Mouse (Mus musculus) CH12.LX (cell line): ENCODE results near the gene Arid1a. TPM values are rescaled to one million over a fixed set of nuclear protein-coding genes. Genes with fewer than 3 reads are reported as not detected.

Experiments
- DNase-seq: peaks from one replicate; pipeline ENCODE4 v3.0.0-alpha.2; 2013; ENCODE audit errors: extremely low read depth
- H3K27ac ChIP-seq: 2 replicates; pipeline ENCODE4 v1.5.1; 2012; ENCODE audit warnings: low read depth, mild to moderate bottlenecking, control low read depth, moderate library complexity; ENCODE audit not compliant: insufficient read depth
- H3K27me3 ChIP-seq: replicated peaks from 2 replicates; pipeline ENCODE3; 2012; ENCODE audit warnings: inconsistent platforms
- H3K36me3 ChIP-seq, 2 experiments: replicated peaks in 1 of 2; 2 replicates each; pipeline versions ENCODE3 to v1.6.1; 2012; ENCODE audit warnings: inconsistent platforms in 1 of 2, low read length in 1 of 2, mild to moderate bottlenecking in 1 of 2, mixed read lengths in 1 of 2, moderate library complexity in 1 of 2; ENCODE audit not compliant: control insufficient read depth in 1 of 2, insufficient read depth in 1 of 2
- H3K4me1 ChIP-seq, 2 experiments: 2 replicates each; pipeline ENCODE4 v1.6.1; 2012; ENCODE audit warnings: inconsistent platforms in 1 of 2, moderate library complexity in 1 of 2; ENCODE audit not compliant: insufficient read depth in 2 of 2, control insufficient read depth in 1 of 2
- H3K4me2 ChIP-seq: 2 replicates; pipeline ENCODE4 v1.6.1; 2012; ENCODE audit warnings: low read depth, mild to moderate bottlenecking, control low read depth; ENCODE audit not compliant: poor library complexity, insufficient read depth, severe bottlenecking
- H3K4me3 ChIP-seq, 3 experiments: fragments of 150-350 bp in 1 of 3; sonication (generic) in 1 of 3; replicated peaks in 1 of 3; 2 replicates each; pipeline versions ENCODE3 to v1.5.1; 2011 to 2012; ENCODE audit warnings: low read depth in 2 of 3, low read length in 2 of 3, mild to moderate bottlenecking in 2 of 3, moderate library complexity in 2 of 3, control low read depth in 1 of 3, improper control_type of control experiment in 1 of 3, inconsistent platforms in 1 of 3, mixed read lengths in 1 of 3; ENCODE audit not compliant: poor library complexity in 1 of 3
- H3K79me2 ChIP-seq: replicated peaks from 2 replicates; pipeline ENCODE4 v1.6.1; 2012; ENCODE audit warnings: mild to moderate bottlenecking, moderate library complexity; ENCODE audit not compliant: control insufficient read depth, poor library complexity, insufficient read depth, severe bottlenecking; ENCODE audit errors: extremely low read depth
- H3K9ac ChIP-seq: 2 replicates; pipeline ENCODE4 v1.6.1; 2012; ENCODE audit warnings: low read depth, mild to moderate bottlenecking, control low read depth, moderate library complexity; ENCODE audit not compliant: insufficient read depth
- H3K9me3 ChIP-seq: replicated peaks from 2 replicates; pipeline ENCODE3; 2012; ENCODE audit warnings: low read length, inconsistent platforms, mixed read lengths
- BHLHE40 ChIP-seq: IDR thresholded peaks from 2 replicates; pipeline ENCODE4 v1.6.1; 2011; ENCODE audit warnings: mild to moderate bottlenecking, low read depth, low read length, improper control_type of control experiment
- CHD1 ChIP-seq: IDR thresholded peaks from 2 replicates; pipeline ENCODE4 v1.6.1; 2012; ENCODE audit warnings: low read depth, low read length, improper control_type of control experiment, inconsistent platforms
- CHD2 ChIP-seq: IDR thresholded peaks from 2 replicates; pipeline ENCODE4 v1.6.1; 2011; ENCODE audit warnings: low read length, improper control_type of control experiment
- CTCF ChIP-seq, 2 experiments: IDR thresholded peaks in 1 of 2; conservative IDR thresholded peaks in 1 of 2; 2 replicates each; pipeline ENCODE4 v1.5.1; 2011 to 2012; ENCODE audit warnings: low read depth in 2 of 2, low read length in 2 of 2, improper control_type of control experiment in 1 of 2, inconsistent platforms in 1 of 2, mild to moderate bottlenecking in 1 of 2, moderate library complexity in 1 of 2
- E2F4 ChIP-seq: IDR thresholded peaks from 2 replicates; pipeline ENCODE4 v1.6.1; 2011; ENCODE audit warnings: low read depth, low read length, improper control_type of control experiment; ENCODE audit not compliant: insufficient replicate concordance
- ELF1 ChIP-seq: IDR thresholded peaks from 2 replicates; pipeline ENCODE4 v1.6.1; 2014; ENCODE audit warnings: low read depth, mild to moderate bottlenecking, inconsistent platforms, low read length, improper control_type of control experiment
- EP300 ChIP-seq: IDR thresholded peaks from 2 replicates; pipeline ENCODE4 v1.6.1; 2011; ENCODE audit warnings: low read length, improper control_type of control experiment
- ETS1 ChIP-seq: conservative IDR thresholded peaks from 2 replicates; pipeline ENCODE4 v1.6.1; 2012; ENCODE audit warnings: low read depth, mild to moderate bottlenecking, inconsistent platforms, low read length, improper control_type of control experiment, moderate library complexity
- GABPA ChIP-seq: IDR thresholded peaks from 2 replicates; pipeline ENCODE4 v1.6.1; 2012; ENCODE audit warnings: low read depth, low read length, improper control_type of control experiment, inconsistent platforms; ENCODE audit not compliant: insufficient replicate concordance
- HCFC1 ChIP-seq: IDR thresholded peaks from 2 replicates; pipeline ENCODE4 v1.6.1; 2012; ENCODE audit warnings: low read depth, mild to moderate bottlenecking, inconsistent platforms, low read length, improper control_type of control experiment
- IRF4 ChIP-seq: IDR thresholded peaks from 2 replicates; pipeline ENCODE4 v1.6.1; 2014; ENCODE audit warnings: low read depth, mild to moderate bottlenecking, inconsistent platforms, low read length, improper control_type of control experiment
- JUN ChIP-seq: IDR thresholded peaks from 2 replicates; pipeline ENCODE4 v1.6.1; 2011; ENCODE audit warnings: low read depth, mild to moderate bottlenecking, low read length, improper control_type of control experiment, moderate library complexity; ENCODE audit not compliant: insufficient read depth
- JUND ChIP-seq: conservative IDR thresholded peaks from 2 replicates; pipeline ENCODE4 v1.6.1; 2011; ENCODE audit warnings: low read depth, low read length, improper control_type of control experiment
- KAT2A ChIP-seq: IDR thresholded peaks from 2 replicates; pipeline ENCODE4 v1.6.1; 2012; ENCODE audit warnings: low read length, improper control_type of control experiment, inconsistent platforms; ENCODE audit not compliant: insufficient replicate concordance
- MAFK ChIP-seq: IDR thresholded peaks from 2 replicates; pipeline ENCODE4 v1.6.1; 2011; ENCODE audit warnings: low read length, improper control_type of control experiment; ENCODE audit not compliant: insufficient replicate concordance
- MAX ChIP-seq: IDR thresholded peaks from 2 replicates; pipeline ENCODE4 v1.6.1; 2011; ENCODE audit warnings: low read length, improper control_type of control experiment
- MAZ ChIP-seq: IDR thresholded peaks from 2 replicates; pipeline ENCODE4 v1.6.1; 2012; ENCODE audit warnings: low read depth, mild to moderate bottlenecking, inconsistent platforms, low read length, improper control_type of control experiment, moderate library complexity
- MEF2A ChIP-seq: IDR thresholded peaks from 2 replicates; pipeline ENCODE4 v1.6.1; 2014; ENCODE audit warnings: low read depth, mild to moderate bottlenecking, inconsistent platforms, low read length, improper control_type of control experiment, borderline replicate concordance
- MXI1 ChIP-seq: IDR thresholded peaks from 2 replicates; pipeline ENCODE4 v1.6.1; 2011; ENCODE audit warnings: mild to moderate bottlenecking, low read depth, low read length, improper control_type of control experiment
- MYC ChIP-seq: IDR thresholded peaks from 2 replicates; pipeline ENCODE4 v1.6.1; 2011; ENCODE audit warnings: low read depth, mild to moderate bottlenecking, improper control_type of control experiment, low read length
- NELFE ChIP-seq: IDR thresholded peaks from 2 replicates; pipeline ENCODE4 v1.6.1; 2011; ENCODE audit warnings: low read depth, low read length, improper control_type of control experiment
- NRF1 ChIP-seq: IDR thresholded peaks from 2 replicates; pipeline ENCODE4 v1.6.1; 2014; ENCODE audit warnings: low read depth, mild to moderate bottlenecking, inconsistent platforms, low read length, improper control_type of control experiment, moderate library complexity
- PAX5 ChIP-seq: IDR thresholded peaks from 2 replicates; pipeline ENCODE4 v1.6.1; 2012; ENCODE audit warnings: low read length, inconsistent platforms, mixed read lengths
- POLR2A ChIP-seq: IDR thresholded peaks from 2 replicates; pipeline ENCODE4 v1.6.1; 2011; ENCODE audit warnings: low read depth, mild to moderate bottlenecking, improper control_type of control experiment, low read length
- POLR2AphosphoS2 ChIP-seq: IDR thresholded peaks from 2 replicates; pipeline ENCODE4 v1.6.1; 2011; ENCODE audit warnings: low read depth, low read length, improper control_type of control experiment
- RAD21 ChIP-seq: IDR thresholded peaks from 2 replicates; pipeline ENCODE4 v1.6.1; 2011; ENCODE audit warnings: low read depth, mild to moderate bottlenecking, low read length, improper control_type of control experiment, moderate library complexity
- RCOR1 ChIP-seq: conservative IDR thresholded peaks from 2 replicates; pipeline ENCODE4 v1.6.1; 2012; ENCODE audit warnings: low read depth, mild to moderate bottlenecking, inconsistent platforms, low read length, improper control_type of control experiment
- SIN3A ChIP-seq: IDR thresholded peaks from 2 replicates; pipeline ENCODE4 v1.6.1; 2012; ENCODE audit warnings: low read length, improper control_type of control experiment, inconsistent platforms
- SMC3 ChIP-seq: IDR thresholded peaks from 2 replicates; pipeline ENCODE4 v1.6.1; 2011; ENCODE audit warnings: low read depth, low read length, improper control_type of control experiment
- TBP ChIP-seq: conservative IDR thresholded peaks from 2 replicates; pipeline ENCODE4 v1.6.1; 2011; ENCODE audit warnings: low read depth, low read length, improper control_type of control experiment
- TCF12 ChIP-seq: IDR thresholded peaks from 2 replicates; pipeline ENCODE4 v1.6.1; 2014; ENCODE audit warnings: low read depth, mild to moderate bottlenecking, inconsistent platforms, low read length, improper control_type of control experiment
- UBTF ChIP-seq: IDR thresholded peaks from 2 replicates; pipeline ENCODE4 v1.6.1; 2012; ENCODE audit warnings: low read depth, mild to moderate bottlenecking, inconsistent platforms, low read length, improper control_type of control experiment, moderate library complexity
- USF1 ChIP-seq: IDR thresholded peaks from 2 replicates; pipeline ENCODE4 v1.6.1; 2014; ENCODE audit warnings: low read depth, mild to moderate bottlenecking, inconsistent platforms, low read length, improper control_type of control experiment
- USF2 ChIP-seq: conservative IDR thresholded peaks from 2 replicates; pipeline ENCODE4 v1.6.1; 2011; ENCODE audit warnings: low read depth, low read length, improper control_type of control experiment
- ZC3H11A ChIP-seq: IDR thresholded peaks from 2 replicates; pipeline ENCODE4 v1.6.1; 2012; ENCODE audit warnings: low read depth, mild to moderate bottlenecking, inconsistent platforms, low read length, improper control_type of control experiment
- ZKSCAN1 ChIP-seq: IDR thresholded peaks from 2 replicates; pipeline ENCODE4 v1.6.1; 2012; ENCODE audit warnings: low read depth, inconsistent platforms, low read length, improper control_type of control experiment, borderline replicate concordance
- ZMIZ1 ChIP-seq: IDR thresholded peaks from 2 replicates; pipeline ENCODE4 v1.6.1; 2012; ENCODE audit warnings: low read depth, mild to moderate bottlenecking, inconsistent platforms, low read length, improper control_type of control experiment
- ZNF384 ChIP-seq: IDR thresholded peaks from 2 replicates; pipeline ENCODE4 v1.6.1; 2012; ENCODE audit warnings: low read depth, low read length, improper control_type of control experiment, inconsistent platforms
- dilution Hi-C: fragments of 300-500 bp; cut with MboI; formaldehyde crosslinking; loops from 2 replicates; pipeline ENCODE4 v1.14.3; 2020; ENCODE audit warnings: low sequenced_read_pairs; ENCODE audit not compliant: extremely low pct_unique_long_range_greater_than_20kb, extremely low pct_ligation_motif_present
- in situ Hi-C: fragments of 300-500 bp; cut with MboI; formaldehyde crosslinking; loops from 3 replicates; pipeline ENCODE4 v1.14.3; 2019; ENCODE audit warnings: low sequenced_read_pairs, low pct_ligation_motif_present, low pct_unique_long_range_greater_than_20kb, mixed read lengths
- polyA plus RNA-seq: library from polyadenylated mRNA; unstranded; fragments of >175 nt; gene quantifications from 2 replicates; pipeline ENCODE4 v1.2.1, GENCODE M21; 2012; ENCODE audit warnings: low read depth; ENCODE audit not compliant: insufficient read length
- total RNA-seq, 2 experiments: library from RNA; depleted of rRNA; stranded (reverse); fragments of 300-350 nt in 1 of 2; fragments of >200 nt in 1 of 2; gene quantifications; 2 replicates each; pipeline ENCODE4 v1.2.3; 2012 to 2014

Gene Arid1a
- total and polyA plus RNA-seq, 3 experiments: 6.4 to 47.1 (median 19.1) TPM

DNA sequence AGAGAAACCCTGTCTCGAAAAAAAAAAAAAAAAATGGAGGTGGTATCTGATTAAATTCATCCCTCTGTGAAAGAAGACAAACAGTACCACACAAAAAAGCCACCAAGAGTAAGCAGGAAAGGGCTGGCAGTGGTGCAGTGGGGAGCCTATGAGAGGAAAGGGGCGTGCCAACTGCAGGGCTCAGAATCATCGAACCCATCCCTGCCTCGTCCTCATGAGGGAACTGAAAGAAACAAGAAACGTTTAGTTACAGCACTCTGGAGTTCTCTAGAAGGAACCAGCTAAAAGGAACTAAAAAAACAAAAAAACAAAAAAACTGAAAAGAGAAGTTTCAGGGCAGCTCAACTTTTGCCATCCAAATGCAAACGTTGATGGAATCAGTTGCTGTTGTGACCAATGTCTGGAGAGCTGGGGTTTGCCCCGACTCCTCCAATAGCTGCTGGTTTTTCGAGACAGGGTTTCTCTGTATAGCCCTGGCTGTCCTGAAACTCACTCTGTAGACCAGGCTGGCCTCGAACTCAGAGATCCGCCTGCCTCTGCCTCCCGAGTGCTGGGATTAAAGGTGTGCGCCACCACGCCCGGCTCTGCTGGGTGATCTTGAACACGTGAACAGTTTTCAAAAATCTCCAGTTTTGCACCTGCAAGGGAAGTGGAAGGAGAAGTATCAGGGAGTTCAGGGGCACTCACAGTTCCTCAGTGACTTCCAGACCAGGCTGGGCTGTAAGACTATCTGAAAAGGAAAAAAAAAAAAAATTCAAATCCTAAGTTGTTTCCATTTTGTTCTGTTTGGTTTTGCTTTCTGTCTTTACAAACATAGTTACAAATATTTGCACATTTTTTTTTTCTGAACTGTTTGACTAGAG is 48.1 kb upstream of the Arid1a start:
- Histone ChIP-seq H3K79me2 (no peaks in the 10 kb centered on the region), H3K27me3 (no peaks in the 10 kb centered on the region), H3K4me2 (peak overlapping the region; percentile 51)
- DNase-seq: peak; percentile 84
- dilution Hi-C loops: no loop called here
- TF ChIP-seq UBTF (no peak), KAT2A (no peak), E2F4 (0 out of 2 replicates have a peak, but pooled peaks have one; percentile 35), GABPA (no peak), MAZ (peak; percentile 59; the same call in 1 of the 2 replicates), POLR2A (peak; percentile 58), BHLHE40 (peak; percentile 50), TCF12 (peak; percentile 53; the same call in 1 of the 2 replicates), NRF1 (no peak), MXI1 (peak; percentile 63; the same call in 1 of the 2 replicates), SIN3A (peak; percentile 69; the same call in 1 of the 2 replicates), SMC3 (no peak; the same call in 1 of the 2 replicates), CTCF (conservative IDR thresholded peaks at IDR 0.05 in 1 of 2, IDR thresholded peaks at IDR 0.05 in 1 of 2; ENCODE audit: low read depth in 2 of 2, low read length in 2 of 2) (no peak), CHD1 (0 out of 2 replicates have a peak, but pooled peaks have one; percentile 62), JUN (no peak), USF2 (no peak; the same call in 1 of the 2 replicates), JUND (no peak), ZNF384 (peak; percentile 77), IRF4 (peak; percentile 87), EP300 (peak; percentile 69), ELF1 (peak; percentile 33; the same call in 1 of the 2 replicates), MYC (peak; percentile 84), TBP (peak; percentile 57; the same call in 1 of the 2 replicates), MAX (peak; percentile 56), ETS1 (peak; percentile 3; the same call in 1 of the 2 replicates), MEF2A (no peak), MAFK (no peak), PAX5 (no peak), CHD2 (0 out of 2 replicates have a peak, but pooled peaks have one; percentile 18), RCOR1 (no peak; the same call in none of the 2 replicates), ZC3H11A (no peak), HCFC1 (peak; percentile 48), USF1 (no peak), POLR2AphosphoS2 (no peak), ZKSCAN1 (peak; percentile 87), ZMIZ1 (no peak), RAD21 (no peak), NELFE (no peak)
- TF ChIP-seq, all 38 proteins: peak for 19
- no peak overlapping the region for H3K4me3 ChIP-seq
- in situ Hi-C loops: no loop called here
- no peaks in the 10 kb centered on the region for H3K36me3 ChIP-seq
- peaks cover 2 to 17% of the 10 kb centered on the region in 2 experiments; a peak in 3 of 4 replicates for H3K4me1 ChIP-seq
- H3K9ac ChIP-seq: no peak overlapping the region
- no peaks in the 10 kb centered on the region for H3K9me3 ChIP-seq
- H3K27ac ChIP-seq: peak overlapping the region; percentile 54; the same call in 1 of the 2 replicates
